11 mouse cellular contexts compared by ENCODE assay signal in the genomic region with DNA sequence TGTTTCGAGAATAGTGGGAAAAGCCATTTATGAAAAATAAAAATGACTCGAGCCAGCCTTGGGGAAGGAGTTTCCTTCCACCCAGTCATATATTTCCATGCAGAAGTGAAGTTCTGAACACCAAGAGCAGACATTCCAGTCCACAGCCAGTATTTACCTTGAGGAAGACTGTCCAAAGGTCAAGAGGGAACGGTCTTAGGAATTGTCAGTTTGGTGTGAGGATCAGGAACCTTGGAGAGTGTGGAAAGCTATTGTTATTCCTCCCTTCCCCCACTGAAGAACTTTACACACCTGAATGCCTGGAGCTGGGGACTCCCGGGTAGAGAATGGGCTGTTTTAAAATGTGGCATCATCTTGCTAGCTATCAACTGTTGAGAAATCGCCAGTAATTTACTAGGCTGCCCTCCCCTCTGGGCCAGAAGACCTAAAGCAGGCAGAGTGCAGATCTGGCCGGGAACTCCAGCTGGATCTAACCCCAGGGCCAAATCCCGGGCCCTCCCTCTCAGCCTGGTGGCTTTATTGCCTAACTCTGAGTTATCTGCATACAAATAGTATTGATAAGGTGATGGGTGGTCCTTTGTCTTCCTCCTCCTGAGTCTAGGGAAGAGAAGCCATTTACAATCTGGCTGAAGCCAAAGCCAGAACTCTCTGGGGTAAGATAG.
DNase-seq lines count a peak whose midpoint lies in the region; ATAC-seq and TF ChIP-seq lines count a peak whose summit lies in the region.
"Had no signal": no experiment of that assay in that cellular context is flagged by ENCODE, and none has a peak within 500 bp of the region (broad histone marks: within the 10 kb centered on the region; RNA-seq: fewer than 3 reads in every experiment).

No protein-coding gene starts in this region.

- DNase-seq in forebrain, embryonic 10.5 days (ENCODE audit: extremely low spot score, low spot score) = no peak
- no peak for DNase-seq in forebrain, embryonic 11.5 days (ENCODE audit: low spot score)
- peak; percentile 47 for DNase-seq in lung, postnatal 0 days (ENCODE audit: low spot score)
- DNase-seq in lung, adult 2 months = no peak
- DNase-seq in adrenal gland, postnatal 14 days = peak; percentile 50
- DNase-seq in liver, embryonic 13.5 days = no peak
- no peak for DNase-seq in MN1 (ENCODE audit: low spot score)
- DNase-seq in urinary bladder, postnatal 10 days (ENCODE audit: low spot score) = no peak
- DNase-seq: B cell, adult 2 months; cerebellum, postnatal 25 days had no signal

- H3K27ac ChIP-seq in forebrain, embryonic 10.5 days = no peak overlapping the region
- H3K27ac ChIP-seq in forebrain, embryonic 11.5 days (ENCODE audit: low read depth, low read length) = no peak overlapping the region
- H3K27ac ChIP-seq in lung, postnatal 0 days (ENCODE audit: low read length) = peak overlapping the region; percentile 62
- peak overlapping the region; percentile 9; the same call in 1 of the 2 replicates for H3K27ac ChIP-seq in liver, embryonic 13.5 days
- H3K27ac ChIP-seq: neural tube, embryonic 15.5 days had no signal

- no peak for ATAC-seq in forebrain, embryonic 11.5 days (replicated peaks; ENCODE audit: low FRiP score)
- peak; percentile 47 for ATAC-seq in lung, postnatal 0 days
- ATAC-seq in liver, embryonic 13.5 days (ENCODE audit: low read depth) = no peak

- peaks cover 32% of the 10 kb centered on the region for H3K4me1 ChIP-seq in forebrain, embryonic 10.5 days
- H3K4me1 ChIP-seq in forebrain, embryonic 11.5 days (replicated peaks; ENCODE audit: control insufficient read depth, insufficient read depth, low read length) = peaks cover 5% of the 10 kb centered on the region; the same call in 1 of the 2 replicates
- H3K4me1 ChIP-seq in lung, postnatal 0 days (ENCODE audit: insufficient read depth, low read depth, low read length) = peaks cover 11% of the 10 kb centered on the region; the same call in 1 of the 2 replicates
- H3K4me1 ChIP-seq in lung, adult 2 months (ENCODE audit: control insufficient read depth, insufficient read depth, low read length) = peaks cover 10% of the 10 kb centered on the region
- H3K4me1 ChIP-seq in liver, embryonic 13.5 days (replicated peaks) = peaks cover 86% of the 10 kb centered on the region

- WGBS in forebrain, embryonic 10.5 days = 29% methylated on average over 7 of the region's 7 CpGs
- 31% methylated on average over 7 of the region's 7 CpGs for WGBS in forebrain, embryonic 11.5 days
- 45% methylated on average over 7 of the region's 7 CpGs for WGBS in lung, postnatal 0 days
- WGBS in lung, adult 2 months = 64% methylated on average over 7 of the region's 7 CpGs
- WGBS in liver, embryonic 13.5 days (ENCODE audit: insufficient replicate concordance) = 43% methylated on average over 7 of the region's 7 CpGs

- H3K36me3 ChIP-seq in forebrain, embryonic 10.5 days (replicated peaks) = no peaks in the 10 kb centered on the region
- no peaks in the 10 kb centered on the region for H3K36me3 ChIP-seq in forebrain, embryonic 11.5 days (ENCODE audit: control insufficient read depth, insufficient read depth, low read length)
- H3K36me3 ChIP-seq in lung, postnatal 0 days (ENCODE audit: insufficient read depth, low read length) = no peaks in the 10 kb centered on the region
- no peaks in the 10 kb centered on the region for H3K36me3 ChIP-seq in liver, embryonic 13.5 days
- H3K36me3 ChIP-seq: neural tube, embryonic 15.5 days had no signal

- H3K27me3 ChIP-seq in forebrain, embryonic 10.5 days (ENCODE audit: poor library complexity, severe bottlenecking) = peaks cover 39% of the 10 kb centered on the region
- H3K27me3 ChIP-seq in forebrain, embryonic 11.5 days (ENCODE audit: control insufficient read depth, insufficient read depth, low read length) = 0 out of 2 replicates have a peak, but pooled peaks cover 3% of the 10 kb centered on the region
- H3K27me3 ChIP-seq in lung, postnatal 0 days (replicated peaks; ENCODE audit: insufficient read depth, low read length) = no peaks in the 10 kb centered on the region
- H3K27me3 ChIP-seq in liver, embryonic 13.5 days = no peaks in the 10 kb centered on the region
- H3K27me3 ChIP-seq: neural tube, embryonic 15.5 days had no signal

- no peak for TF ChIP-seq EP300 in lung, postnatal 0 days (IDR thresholded peaks at IDR 0.05)

- H3K4me3 ChIP-seq in forebrain, embryonic 10.5 days = peak overlapping the region; percentile 29
- H3K4me3 ChIP-seq in forebrain, embryonic 11.5 days (ENCODE audit: low read depth, low read length) = no peak overlapping the region
- H3K4me3 ChIP-seq in lung, postnatal 0 days (ENCODE audit: low read depth, low read length) = peak overlapping the region; percentile 19; the same call in 1 of the 2 replicates
- H3K4me3 ChIP-seq in lung, adult 2 months (replicated peaks; ENCODE audit: extremely low read depth, low read depth, low read length) = no peak overlapping the region
- H3K4me3 ChIP-seq in liver, embryonic 13.5 days (replicated peaks) = no peak overlapping the region
- H3K4me3 ChIP-seq: neural tube, embryonic 15.5 days had no signal

- no peak overlapping the region for H3K4me2 ChIP-seq in forebrain, embryonic 11.5 days (ENCODE audit: low read depth, low read length, severe bottlenecking)
- H3K4me2 ChIP-seq in lung, postnatal 0 days (replicated peaks; ENCODE audit: low read depth, low read length) = peak overlapping the region; percentile 39
- H3K4me2 ChIP-seq in liver, embryonic 13.5 days = peak overlapping the region; percentile 40

- TF ChIP-seq POLR2A in lung, adult 2 months (IDR thresholded peaks at IDR 0.05; ENCODE audit: borderline replicate concordance, extremely low read depth, low read depth, low read length) = no peak

- TF ChIP-seq CTCF in lung, postnatal 0 days (IDR thresholded peaks at IDR 0.05) = no peak
- TF ChIP-seq CTCF in lung, adult 2 months (IDR thresholded peaks at IDR 0.05; ENCODE audit: insufficient read depth, low read length) = no peak

- no peak overlapping the region for H3K9ac ChIP-seq in forebrain, embryonic 11.5 days (ENCODE audit: low read length)
- H3K9ac ChIP-seq in lung, postnatal 0 days (replicated peaks; ENCODE audit: low read depth) = 0 out of 2 replicates have a peak overlapping the region, but pooled peaks have one; percentile 1
- no peak overlapping the region for H3K9ac ChIP-seq in liver, embryonic 13.5 days
- H3K9ac ChIP-seq: neural tube, embryonic 15.5 days had no signal

- H3K9me3 ChIP-seq in forebrain, embryonic 10.5 days = no peaks in the 10 kb centered on the region
- no peaks in the 10 kb centered on the region for H3K9me3 ChIP-seq in forebrain, embryonic 11.5 days (ENCODE audit: control insufficient read depth, low read length)
- H3K9me3 ChIP-seq in lung, postnatal 0 days (ENCODE audit: low read length) = no peaks in the 10 kb centered on the region
- H3K9me3 ChIP-seq in liver, embryonic 13.5 days (replicated peaks) = no peaks in the 10 kb centered on the region
- H3K9me3 ChIP-seq: neural tube, embryonic 15.5 days had no signal

Comparison
In these comparisons a context has a peak if more than half of its experiments do, and no peak if none do; other contexts are left out.
1. DNase-seq: peak in lung, postnatal 0 days (single experiment) and adrenal gland, postnatal 14 days (single experiment); none in forebrain, embryonic 10.5 days (single experiment), forebrain, embryonic 11.5 days (single experiment), lung, adult 2 months (single experiment), liver, embryonic 13.5 days (single experiment), MN1 (single experiment) and urinary bladder, postnatal 10 days (single experiment).
2. H3K4me3 ChIP-seq: peak in forebrain, embryonic 10.5 days (single experiment) and lung, postnatal 0 days (single experiment); none in forebrain, embryonic 11.5 days (single experiment), lung, adult 2 months (single experiment) and liver, embryonic 13.5 days (single experiment).
3. H3K27ac ChIP-seq: peak in lung, postnatal 0 days (single experiment) and liver, embryonic 13.5 days (single experiment); none in forebrain, embryonic 10.5 days (single experiment) and forebrain, embryonic 11.5 days (single experiment).